Mouse (Mus musculus) mesoderm, embryonic 11.5 days (tissue): ENCODE results near the gene Kif1bp.
A peak's percentile ranks its signal among the peaks of the same experiment; 100 is the strongest.
"Not testable (repeated sequence)": the region's sequence is repeated elsewhere in the genome, so short reads cannot be mapped to it uniquely, and the experiment has no call there.

ENCODE experiments used
- DNase-seq: peaks from one replicate; pipeline ENCODE4 v3.0.0-alpha.2; 2012; ENCODE audit warnings: low read depth, low spot score

Gene Kif1bp

GRCm38 (mm10) chr10:62511528-62511927 lies 66.7 kb downstream of the Kif1bp start:
- DNase-seq: no peak

DNA sequence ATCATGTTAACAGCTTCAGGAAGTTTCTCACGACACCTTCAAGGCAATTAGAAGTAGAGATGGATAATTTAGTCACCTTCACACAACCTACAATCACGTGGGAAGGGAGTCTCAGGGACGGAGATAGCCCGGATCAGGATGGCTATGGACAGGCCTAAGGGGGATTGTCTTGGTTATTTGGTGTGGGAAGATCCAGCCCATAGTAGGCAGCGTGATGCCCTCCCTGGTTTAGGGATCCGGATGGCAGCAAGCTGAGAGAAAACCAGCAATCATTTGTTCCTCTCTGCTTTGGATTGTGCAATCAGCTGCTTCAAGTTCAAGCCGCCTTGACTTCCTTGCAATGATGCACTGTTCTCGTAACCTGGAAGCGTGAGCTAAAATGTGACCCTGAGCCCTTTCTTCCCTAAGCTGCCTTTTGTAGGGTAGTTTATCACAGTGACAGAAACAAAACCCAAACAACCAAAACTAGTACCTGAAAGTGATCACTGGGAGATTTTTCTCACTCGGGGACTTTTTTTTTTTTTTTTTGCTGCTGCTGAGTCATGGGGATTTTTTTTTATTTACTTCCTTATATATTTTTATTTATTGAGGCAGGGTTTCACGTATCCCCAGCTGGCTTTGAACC lies 69.1 kb downstream of the Kif1bp start:
- no peak for DNase-seq

DNA sequence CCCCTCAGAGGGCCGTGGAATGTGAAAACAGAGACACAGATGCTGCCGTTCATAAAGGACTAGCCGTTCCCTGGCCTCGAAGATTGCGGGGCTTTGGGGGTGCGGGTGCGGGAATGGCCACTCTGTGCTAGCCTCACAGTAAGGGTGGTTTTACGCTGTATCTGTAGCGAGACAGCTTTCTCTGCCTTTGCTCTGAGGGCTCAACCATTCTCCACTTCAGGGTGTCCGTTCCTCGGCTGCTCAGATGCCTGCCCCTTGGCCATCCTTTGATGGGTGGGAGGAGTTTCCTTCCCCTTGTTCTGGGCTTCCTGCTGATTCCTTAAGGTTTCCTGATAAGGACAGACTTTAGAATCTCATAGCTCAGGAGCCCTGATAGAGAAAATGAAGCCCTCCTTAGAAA lies 69.8 kb downstream of the Kif1bp start:
- DNase-seq: no peak

DNA sequence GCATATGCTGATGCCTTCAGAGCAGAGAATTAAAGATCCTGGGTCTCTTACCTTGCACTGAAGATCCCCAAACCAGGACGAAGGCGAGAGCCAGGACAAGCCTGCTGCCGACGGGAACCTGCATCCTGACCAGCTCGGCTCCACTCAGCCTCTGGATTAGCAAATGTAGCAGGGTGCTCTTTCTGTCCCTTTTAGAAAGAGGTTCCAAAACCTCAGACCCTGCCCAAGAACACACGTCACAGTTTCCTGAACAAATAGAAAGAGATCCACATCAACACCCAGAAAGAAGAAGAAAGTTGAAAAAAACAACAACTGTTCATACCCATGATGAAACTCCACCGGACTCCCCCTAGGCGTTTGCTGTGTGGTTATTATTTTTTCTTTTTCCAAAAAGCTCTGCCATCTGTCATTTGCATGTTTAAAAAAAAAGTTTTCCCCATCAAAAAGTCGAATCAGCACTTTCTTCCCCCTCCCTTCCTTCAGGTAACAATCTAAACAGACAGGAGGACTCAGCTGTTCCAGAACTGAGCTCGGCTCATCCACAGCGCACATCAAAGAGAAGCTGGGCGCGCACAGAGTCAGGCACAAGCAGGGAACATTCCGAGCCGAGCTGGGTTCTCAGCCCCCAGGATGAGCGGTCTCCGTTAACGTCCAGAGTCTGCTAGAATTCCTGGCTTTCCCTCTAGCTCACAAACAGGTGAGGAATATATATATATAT lies 70.5 kb downstream of the Kif1bp start:
- DNase-seq: peak; percentile 36

DNA sequence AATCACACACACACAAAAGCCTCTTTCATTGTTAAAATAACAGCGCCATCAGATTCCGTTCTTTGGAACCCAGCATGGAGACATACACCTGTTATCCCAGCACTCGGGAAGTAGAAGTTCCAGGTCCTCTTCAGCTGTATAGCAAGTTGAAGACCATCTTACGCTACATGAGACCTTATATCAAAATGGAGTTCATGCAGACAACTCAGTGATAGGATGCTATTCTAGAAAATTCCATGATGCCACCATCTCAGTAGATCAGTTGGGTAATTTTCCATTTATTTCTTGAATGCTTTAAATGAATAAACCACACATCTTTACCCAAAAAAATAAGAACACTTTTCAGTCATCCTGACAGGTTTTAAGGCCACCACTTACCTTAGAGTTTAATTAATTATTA lies 71.2 kb downstream of the Kif1bp start:
- DNase-seq: no peak

DNA sequence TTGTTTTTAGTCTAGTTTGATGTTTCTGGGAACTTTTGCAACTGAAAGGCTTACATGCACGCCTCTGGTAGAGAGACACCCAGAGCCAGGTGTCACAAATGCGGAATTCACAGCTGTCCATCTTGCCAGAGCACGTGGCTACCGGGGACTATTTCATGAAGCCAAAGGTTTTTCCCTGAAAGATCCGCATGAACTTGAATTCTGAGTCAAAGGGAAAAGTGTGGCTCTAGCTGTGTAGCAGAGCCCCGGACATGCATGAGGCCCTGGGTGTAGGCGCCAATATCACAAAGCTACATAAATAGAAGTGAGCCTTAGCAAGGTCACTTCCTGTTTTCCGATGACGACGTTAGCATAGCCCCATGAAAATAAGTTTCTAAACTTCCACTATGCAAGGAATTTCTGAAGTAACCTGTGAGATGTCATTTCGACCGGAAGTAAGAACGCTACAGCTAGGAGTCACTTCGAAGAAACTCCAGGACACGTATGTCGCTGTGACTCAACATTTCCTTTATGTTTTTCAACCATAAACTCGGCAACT lies 72.2 kb downstream of the Kif1bp start:
- DNase-seq: no peak

GRCm38 (mm10) chr10:62505224-62505983 lies 72.9 kb downstream of the Kif1bp start:
- DNase-seq: no peak

GRCm38 (mm10) chr10:62503836-62504628 lies 74.2 kb downstream of the Kif1bp start:
- no peak for DNase-seq

- DNase-seq: no peak
Measured at GRCm38 (mm10) chr10:62503353-62503752, 74.9 kb downstream of the Kif1bp start.

DNA sequence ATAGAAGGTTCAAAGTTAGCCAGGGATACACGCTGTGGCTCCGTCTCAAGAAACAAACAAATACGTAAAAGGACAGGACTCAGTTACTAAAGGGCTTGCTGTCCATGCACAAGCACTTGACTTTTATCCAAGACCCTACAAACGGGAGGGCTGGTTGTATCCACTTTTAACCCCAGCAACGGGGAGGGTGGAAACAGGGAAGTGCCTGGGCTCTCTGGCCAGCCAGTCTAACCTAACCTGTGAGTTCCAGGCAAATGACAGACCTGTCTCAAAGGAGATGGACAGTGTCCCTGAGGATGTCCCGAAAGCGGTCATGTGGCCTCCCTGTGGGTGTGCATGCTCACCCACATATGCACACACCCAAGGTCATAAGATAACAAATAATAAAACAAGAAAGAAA lies 76.3 kb downstream of the Kif1bp start:
- DNase-seq: no peak

GRCm38 (mm10) chr10:62500916-62501615 lies 77.2 kb downstream of the Kif1bp start:
- DNase-seq: no peak

GRCm38 (mm10) chr10:62500088-62500915 lies 78.0 kb downstream of the Kif1bp start:
- DNase-seq: peak; percentile 87

DNA sequence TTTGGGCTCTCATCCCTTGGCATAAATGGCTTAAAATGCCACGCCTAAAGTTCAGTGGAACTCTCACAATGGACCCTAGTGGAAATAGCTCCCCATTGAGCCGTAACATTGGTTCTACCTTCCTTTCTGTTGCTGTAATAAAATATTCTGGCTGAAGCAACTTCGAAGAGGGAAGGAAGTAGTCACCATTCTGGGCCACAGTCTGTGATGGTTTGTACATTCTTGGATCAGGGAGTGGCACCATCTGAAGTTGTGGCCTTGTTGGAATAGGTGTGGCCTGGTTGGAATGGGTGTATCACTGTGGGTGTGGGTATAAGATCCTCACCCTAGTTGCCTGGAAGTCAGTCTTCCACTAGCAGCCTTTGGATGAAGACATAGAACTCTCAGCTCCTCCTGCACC lies 86.6 kb downstream of the Kif1bp start:
- not testable (repeated sequence) for DNase-seq
